Mouse (Mus musculus) WW6 (cell line): ENCODE results near the gene Gm5089.

Experiments
- DNase-seq: peaks from one replicate; pipeline ENCODE4 v3.0.0-alpha.2; 2013; ENCODE audit warnings: low read depth, low spot score

The Gm5089 gene

DNA sequence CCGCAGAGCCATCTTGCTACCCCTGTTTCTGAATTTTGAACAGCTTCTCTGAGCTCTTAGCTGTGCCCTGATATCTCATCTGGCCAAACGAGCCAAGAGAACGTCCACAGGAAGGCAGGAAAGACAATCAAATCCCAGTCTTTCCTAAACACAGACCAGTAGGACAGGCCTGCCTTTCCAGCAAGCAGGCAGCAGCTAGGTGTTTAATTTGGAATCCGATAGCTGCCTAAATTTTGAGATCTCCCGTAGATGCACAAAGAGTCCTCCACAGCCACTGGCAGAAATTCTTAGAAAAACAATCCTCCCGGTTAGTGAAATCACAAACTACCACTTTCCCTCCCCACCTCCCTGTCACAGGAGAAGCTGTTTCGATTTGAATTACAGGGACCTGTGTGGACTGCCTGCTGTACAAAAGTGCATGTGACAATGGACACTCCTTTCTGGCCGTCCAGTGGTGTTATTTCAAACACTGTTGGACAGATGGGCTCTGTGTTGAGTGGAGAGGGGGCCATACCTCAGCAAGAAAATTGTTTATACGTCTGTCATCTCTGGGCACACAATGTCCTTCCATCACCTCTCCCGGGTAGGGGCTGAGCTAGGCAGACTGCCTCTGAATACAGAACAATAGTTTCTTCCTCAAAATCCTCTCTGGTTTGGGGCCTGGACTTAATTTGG is 24.2 kb downstream of the Gm5089 start:
- DNase-seq, result no peak

DNA sequence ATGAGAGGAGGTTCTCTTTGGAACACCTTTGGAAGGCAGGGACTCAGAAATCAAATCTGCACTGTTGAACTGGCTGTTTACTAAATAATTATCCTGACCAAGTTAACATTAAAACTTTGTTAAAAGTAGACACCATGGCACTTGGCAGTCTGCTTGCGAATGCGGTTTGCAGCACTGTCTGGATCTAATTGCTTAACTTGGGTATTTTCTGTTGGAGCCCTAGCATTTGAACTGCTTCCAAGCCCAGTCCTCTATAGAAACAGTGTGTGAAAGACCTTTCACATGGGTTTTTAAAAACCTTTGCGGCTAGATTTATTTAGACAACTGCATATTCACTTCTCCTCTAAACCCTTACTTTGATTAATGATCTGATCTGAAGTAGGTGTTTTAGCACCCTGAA is 26.5 kb downstream of the Gm5089 start:
- DNase-seq, result no peak

DNA sequence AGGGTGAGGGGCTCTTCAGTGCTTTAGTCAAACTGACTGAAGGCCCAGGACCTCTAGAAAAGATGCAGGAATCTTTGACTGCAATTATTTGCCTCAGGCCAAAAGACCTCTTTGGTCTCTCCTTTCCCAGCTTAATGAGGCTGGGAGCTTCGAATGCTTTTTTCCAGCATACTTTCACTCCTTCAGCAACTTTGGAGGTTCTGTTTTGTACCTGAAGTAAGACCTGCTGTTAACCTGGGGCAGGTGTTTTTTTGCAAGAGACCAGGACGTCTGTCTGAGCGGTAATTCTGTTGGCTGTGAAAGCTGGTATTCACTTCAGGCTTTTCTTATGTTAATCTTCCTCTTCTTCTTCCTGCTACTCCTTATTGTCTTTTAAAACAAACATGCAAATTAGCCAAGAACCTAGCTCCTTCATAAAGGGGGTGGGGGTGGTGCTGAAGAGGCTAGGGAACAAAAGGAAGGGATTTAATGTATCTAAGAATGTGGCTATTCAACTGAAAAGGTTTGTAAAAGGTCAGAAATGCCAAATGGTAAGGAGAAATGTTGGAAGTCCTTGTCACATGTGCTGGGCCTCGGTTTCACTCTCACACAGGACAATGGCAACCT is 34.6 kb downstream of the Gm5089 start:
- DNase-seq, result peak; percentile 78

DNA sequence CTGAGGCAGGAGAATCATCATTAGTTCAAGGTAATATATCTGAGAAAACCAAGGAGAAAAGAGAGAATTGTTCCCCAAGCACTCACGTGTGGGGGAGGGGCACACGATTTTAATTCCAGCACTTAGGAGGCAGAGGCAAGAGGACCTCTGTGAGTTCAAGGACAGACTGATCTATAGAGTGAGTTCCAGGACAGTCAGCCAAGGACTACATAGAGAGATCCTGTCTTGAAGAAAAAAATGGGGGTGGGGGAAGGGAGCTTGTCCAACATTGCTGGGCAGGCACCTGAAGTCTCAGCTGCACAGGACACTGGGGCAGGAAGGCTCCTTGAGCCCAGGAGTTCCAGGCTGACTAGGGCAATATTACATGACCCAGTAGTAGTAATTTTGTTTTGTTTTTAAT is 36.1 kb downstream of the Gm5089 start:
- DNase-seq, result no peak

DNA sequence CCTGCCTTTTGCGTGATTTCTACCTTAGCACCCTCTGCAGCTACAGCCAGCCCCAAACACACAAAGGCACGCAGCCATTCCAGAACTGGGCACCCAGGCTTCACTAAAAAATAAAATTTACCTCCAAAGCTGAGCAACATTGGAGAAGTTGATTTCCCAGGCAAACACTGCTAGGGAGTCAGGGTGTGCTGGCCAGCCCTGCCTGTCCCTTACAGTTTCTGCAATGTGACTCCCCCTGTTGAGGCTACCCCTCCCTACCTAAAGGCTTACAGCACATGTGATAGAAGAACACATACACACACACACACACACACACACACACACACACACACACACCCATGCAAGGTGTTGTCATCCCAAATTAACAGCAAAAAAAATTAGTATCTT is 37.4 kb downstream of the Gm5089 start:
- DNase-seq, result no peak

DNA sequence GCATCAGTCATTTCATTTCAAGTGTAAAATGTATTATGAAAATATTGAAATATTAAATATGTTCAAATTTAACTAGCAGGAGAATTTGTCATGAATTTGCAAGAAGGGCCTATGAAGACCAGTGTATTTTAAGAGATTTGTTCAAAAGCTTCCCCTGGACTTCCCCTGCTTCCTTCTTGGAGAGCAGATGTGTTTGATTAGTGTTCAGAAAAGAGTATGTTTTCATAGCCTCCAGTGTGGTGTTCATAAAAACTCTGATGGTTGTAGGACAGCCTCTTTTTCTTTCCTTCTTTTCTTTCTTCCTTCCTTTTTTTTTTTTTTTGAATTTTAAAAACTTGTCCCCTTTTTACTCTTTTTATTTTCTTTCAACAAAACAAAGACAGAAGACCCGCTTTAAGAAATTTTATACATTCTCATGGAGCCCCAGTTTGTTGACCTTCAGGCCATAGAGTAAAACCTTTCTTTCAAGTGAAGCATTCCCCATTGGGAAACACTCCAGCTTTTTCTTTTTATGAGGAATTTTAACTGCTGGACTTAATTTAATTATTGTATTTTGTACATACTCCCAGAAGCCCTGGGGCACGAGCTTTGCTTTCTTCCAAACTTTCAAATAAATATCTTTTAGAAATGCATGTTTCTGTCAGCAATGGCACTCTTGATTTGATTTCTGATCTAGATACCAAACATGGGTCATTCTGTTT is 37.9 kb downstream of the Gm5089 start:
- DNase-seq, result no peak

DNA sequence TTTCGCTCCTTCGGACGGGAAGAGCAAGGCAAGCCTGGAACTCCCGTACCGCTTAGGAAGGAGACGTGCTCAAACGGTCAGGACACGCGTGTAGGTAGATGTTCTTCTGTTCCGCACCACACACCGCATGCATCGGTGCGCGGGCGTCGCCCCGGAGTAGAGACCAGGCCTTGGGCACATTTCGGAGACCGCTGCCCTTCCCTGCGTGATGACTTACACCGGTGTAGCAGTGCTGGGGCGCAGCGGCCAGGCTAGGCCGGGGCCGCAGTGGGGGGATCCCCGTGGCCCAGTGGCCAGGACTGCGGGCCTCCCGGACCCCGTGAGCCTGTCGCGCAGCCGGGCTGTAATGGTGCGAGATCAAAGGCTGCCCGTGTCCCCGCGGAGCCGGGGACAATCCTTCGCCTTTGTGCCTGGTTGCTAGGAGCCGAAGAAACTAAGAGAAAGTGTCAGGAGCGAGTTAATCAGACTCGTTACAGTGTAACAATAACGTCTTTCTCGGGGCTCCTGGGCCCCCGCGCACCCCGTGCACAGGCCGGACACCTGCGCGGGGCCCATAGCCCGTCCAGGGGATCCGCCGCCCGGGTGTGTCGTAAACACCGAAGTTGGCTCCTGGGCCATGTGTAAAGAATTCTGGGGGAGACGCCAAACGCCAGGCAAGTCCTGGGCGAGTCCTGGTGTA is 44.2 kb downstream of the Gm5089 start:
- DNase-seq, result no peak

DNA sequence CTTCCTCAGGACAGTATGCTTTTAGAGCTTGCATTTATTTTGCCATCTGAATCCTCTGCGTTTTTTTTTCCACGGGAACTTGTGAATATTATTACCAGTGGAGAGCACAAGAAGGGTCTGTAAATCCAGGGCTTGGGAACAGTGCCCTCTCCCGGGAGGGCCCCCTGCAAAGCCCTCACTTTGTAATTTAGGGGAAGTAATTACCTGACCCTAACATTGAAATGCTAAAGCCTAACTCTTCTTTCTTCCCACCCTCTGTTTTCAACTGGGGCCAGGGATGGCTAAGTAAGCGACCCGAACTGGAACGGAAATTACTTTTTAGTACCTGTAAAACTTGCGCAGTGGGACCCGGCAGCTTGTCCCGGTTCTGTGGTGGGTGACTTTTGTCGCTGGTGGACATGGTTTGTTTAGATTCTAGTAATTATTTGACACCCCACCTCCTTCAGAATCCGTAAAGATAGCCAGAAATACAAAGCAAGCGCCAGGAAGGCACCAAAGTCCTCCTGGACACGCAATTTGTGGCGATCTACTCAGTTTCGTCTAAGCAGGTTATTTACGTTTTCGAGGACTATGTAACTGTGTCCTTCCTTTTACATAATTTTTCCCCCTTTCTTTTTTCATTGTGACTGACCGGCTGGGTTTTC is 44.9 kb downstream of the Gm5089 start:
- no peak for DNase-seq

DNA sequence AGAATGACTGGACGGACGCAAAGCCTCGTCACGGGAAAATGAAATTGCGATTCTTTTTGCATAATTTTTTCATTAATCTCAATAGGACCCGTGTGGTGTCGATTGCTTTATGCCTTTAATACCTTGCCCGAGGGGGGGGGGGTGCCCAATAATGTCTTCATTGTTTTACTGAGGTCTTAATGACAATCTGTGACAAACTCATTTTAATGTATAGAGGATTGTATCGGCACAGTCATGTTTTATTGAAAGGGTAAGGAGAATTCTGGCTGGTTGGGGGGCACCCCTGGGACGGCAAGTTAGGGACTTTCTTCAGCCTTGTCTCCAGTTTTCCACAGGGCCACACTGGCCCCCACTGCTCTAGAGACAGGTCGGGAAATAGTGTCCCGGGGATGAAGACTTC is 45.7 kb downstream of the Gm5089 start:
- DNase-seq, result no peak

DNA sequence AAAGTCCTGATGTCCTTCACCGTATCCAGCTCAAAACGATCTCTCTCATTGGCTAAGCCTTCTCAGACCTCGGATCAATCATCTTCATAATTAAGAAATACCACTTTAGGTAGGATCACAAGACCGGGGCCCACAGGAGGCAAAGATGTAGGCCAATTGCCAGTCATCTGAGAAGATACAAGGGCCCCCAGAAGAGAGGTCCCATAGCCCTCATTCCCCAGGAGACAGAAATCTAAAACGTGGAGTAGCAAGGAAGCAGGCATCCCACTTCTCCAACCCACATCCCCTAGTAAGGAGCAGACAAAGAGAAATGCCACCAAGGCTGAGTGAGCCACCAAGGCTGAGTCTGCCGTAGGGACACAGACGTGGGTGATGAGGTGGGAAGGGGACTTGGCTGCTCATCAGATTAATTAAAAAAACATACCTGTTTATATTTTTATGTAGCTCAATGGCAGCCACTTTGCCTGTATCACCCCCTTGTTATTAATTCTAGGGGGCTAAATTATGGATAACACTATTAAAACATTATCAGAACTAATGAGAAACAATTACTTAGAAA is 46.2 kb downstream of the Gm5089 start:
- no peak for DNase-seq

DNA sequence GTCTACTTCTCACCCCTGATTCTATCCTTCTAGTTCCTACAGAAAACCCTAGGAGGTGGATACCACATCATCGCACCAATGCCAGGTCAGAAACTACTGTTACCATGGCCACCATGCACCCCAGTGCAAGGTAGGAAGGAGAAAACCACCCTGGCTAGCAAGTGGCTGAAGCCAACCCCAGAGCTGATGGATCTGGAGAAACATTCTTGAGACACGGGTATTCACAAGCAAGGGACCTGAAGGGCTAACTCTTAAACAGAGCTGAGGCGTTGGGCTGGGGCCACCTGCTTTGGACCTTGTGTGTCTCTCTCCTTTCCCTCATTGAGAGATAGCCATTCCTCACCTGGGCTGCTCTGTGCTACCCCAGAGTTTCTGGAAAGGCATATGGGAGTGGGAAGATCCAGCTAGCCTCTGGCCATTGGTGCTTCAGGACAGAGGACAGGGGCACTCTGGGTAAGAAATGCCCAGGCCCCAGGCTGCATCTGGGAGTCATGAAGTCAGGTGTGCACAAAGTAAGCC is 47.4 kb downstream of the Gm5089 start:
- DNase-seq, result no peak

DNA sequence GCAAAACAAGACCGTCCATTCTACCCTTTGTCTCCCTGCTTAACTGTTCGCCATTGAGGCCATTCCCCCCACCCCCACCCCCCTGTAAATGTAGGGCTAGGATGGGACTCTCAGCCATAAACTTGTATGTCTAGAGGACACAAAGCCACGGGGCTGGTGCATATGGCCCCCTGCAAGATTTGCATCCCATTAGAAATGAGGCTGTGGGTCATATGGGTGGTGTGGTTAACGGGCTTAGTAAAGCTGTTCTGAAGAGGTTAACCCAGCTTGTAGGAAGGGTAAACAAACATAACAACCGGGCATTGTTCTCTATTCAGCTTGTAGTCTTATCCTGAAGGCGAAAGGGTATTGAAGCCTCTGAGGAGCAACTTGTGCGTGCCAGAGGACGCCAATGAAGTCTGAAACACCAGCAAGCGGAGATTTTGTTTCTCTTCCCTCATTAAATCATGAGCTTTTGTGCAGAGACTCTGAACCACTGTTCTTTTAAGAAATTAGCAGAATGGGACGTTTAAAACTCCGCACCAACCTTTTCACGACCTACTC is 48.1 kb downstream of the Gm5089 start:
- DNase-seq, result no peak

DNA sequence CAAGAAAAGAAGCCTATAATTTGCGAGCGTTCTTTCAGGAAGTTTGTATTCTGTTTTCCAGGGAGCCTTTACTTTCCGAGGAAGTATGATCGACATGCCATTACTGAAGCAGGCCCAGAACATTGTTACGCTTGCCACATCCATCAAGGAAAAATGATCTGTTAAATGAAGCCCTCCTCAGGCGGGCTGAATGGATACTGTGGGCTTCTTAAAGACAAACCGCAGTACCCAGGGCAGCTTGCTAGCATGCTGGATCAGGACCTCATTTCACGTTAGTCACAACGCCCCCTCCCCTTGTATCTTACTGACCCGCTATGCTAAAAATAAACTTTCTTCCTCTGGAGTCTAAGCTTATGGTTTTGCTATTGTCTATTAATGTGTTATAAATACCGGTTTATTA is 49.0 kb downstream of the Gm5089 start:
- DNase-seq, result no peak

DNA sequence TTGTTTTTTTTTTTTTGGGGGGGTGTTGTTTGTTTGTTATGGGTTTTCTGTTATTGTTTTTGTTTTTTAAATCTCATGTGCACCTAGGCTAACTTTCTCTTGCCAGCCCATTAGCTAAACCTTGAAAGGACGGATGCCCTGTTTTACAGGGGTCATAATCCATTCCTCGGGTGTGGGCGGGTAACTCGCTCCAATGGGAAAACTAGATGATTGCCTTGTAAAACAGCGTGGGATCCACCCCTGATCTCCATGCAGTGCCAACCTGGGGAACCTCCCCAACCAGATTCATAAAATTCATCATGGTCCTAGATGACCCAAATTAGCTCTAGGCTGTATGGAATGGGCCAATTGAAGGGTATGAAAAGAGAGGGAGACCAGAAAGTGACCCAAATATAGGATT is 51.0 kb downstream of the Gm5089 start:
- no peak for DNase-seq

DNA sequence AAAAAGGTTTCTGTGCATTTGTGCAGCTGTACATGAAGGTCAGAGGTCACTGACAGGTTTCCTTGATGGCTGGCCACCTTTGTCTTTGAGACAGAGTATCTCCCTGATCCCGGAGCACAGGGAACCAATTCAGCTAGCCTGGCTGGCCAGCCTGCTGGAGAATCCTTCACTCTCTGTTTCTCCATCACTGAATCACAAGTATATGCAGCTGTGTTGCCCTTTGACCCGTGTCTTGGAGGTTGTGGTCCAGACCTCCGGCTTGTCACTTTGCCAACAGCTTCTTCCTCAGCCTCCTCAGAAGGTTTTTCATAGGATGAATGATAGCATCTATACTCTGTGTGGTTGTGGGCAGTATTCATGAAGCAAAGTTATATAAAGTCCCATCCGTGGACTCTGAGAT is 52.2 kb downstream of the Gm5089 start:
- no peak for DNase-seq

DNA sequence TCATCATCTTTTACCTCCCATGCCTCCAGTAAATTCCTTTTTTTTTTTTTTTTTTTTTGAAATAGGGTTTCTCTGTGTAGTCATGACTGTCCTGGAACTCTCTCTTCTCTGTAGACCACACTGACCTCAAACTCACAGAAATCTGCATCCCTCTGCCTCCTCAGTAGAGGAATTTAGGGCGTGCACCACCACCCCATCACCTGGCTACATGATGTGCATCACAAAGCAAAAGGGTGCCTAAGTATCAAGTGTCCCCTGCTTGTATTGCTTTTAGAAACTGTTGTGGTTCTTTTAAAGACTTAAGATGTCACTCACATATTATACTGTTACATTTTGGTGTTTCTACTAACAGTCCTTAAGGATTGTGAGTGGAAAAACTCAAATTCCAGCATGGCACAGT is 57.8 kb downstream of the Gm5089 start:
- no peak for DNase-seq

DNA sequence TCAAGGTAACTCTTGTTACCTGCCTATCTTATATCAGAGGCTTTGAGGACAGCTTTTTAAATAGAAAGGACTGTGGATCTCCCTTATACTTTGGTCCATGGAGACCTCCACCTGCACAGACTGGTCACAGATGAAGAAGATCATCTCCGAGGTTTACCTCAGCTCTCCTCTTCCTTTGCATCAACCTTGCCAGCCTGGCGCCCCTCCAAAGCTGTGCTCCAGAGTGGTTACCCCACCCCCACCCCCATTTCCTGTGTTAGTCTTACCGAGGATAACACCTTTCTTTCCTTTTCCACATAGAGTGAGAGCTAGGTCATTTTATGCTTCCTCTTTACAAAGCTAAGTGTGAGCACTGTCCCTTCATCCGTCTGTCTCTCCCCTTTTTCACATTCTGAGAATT is 60.0 kb downstream of the Gm5089 start:
- no peak for DNase-seq

DNA sequence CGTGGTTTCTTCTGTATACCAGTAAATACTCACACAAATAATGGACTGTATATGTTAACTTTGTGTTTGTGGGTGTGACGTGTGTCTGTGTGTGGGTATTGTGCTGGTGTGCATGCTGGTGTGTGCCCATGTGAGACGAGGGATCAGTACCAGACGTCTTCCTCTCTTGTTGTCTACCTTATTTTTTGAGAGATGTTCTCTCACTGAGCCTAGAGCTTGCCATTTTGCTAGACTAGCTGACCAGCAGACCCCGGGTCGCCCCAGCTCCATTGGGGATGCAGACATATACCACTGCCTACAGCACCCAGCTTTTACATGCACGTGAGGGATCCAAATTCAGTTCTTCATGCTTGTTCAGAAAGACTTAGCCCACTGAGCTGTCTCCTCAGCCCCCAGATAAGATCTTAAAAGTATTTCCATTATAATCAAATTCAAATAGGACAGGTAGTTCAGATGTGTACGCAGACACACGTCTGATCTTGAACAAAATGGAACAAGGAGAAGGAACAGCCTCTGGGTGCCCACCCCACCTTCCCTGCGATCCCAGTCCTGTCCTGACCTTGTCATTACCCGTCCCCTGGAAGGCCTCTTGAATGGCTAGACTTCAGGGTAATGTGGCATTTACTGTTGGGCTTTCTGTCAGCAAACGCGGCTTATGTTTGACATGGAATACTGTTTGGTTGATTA is 61.1 kb downstream of the Gm5089 start:
- no peak for DNase-seq

DNA sequence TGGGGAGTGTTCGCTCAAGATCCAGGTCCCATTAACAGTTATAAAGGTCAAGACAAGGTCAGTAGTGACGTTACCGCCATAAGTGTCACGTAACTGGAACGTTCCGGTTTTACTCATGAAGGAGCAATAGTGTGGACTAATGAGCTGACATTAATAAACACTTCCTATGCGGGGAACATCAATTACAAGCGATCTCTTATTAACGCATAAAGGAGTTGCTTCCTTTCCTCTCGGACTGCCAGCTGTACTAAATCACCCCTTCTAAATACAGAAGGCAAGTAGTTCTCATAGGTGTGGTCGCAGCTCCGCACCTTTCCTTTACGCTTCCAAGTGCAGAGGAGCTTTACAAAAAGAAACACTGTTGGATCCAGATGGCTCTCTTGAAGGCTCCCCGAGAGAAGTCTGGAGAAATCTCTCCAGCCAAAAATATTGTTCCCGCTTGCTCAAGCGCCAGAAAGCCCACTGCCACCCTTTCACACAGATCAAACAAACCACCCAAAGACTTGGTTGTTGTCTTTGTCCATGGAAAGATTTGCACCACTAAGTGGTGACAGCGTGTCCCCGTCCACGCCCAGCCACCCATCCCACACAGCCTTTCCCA is 62.4 kb downstream of the Gm5089 start:
- DNase-seq, result no peak

DNA sequence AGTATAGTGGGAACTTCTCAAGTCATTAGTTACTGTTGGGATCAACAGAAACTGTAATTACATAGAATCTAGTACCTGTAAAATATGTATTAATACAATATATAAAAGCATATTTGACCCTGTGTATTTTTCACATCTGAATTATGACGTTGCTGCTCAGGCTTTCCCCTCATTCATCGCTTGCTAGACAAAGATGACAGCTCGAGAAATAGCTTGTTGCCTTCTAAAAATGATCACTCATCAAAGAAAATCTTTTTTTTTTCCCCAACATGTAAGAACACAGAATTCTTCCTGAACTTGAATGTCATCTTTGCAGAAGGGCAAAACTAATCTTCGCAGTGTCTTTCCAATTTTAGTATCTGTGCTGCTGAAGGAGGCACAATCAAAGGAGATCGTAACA is 63.1 kb downstream of the Gm5089 start:
- no peak for DNase-seq
